Mouse (Mus musculus) midbrain, postnatal 0 days (tissue): ENCODE data around the gene Ahnak. TPM values are rescaled to one million over a fixed set of nuclear protein-coding genes. Genes with fewer than 3 reads are reported as not detected.
"Not testable (repeated sequence)": the region's sequence is repeated elsewhere in the genome, so short reads cannot be mapped to it uniquely, and the experiment has no call there.

ENCODE experiments used
- ATAC-seq: fragments of 200-750 bp; cut with Nextera tagmentation; 2 replicates; pipeline ENCODE4 v1.8.0; 2017; ENCODE audit warnings: moderate number of reproducible peaks, mild to moderate bottlenecking, moderate TSS enrichment, moderate library complexity; ENCODE audit not compliant: low FRiP score
- DNase-seq: peaks from one replicate; pipeline ENCODE4 v3.0.0-alpha.2; 2015; ENCODE audit warnings: low spot score
- H3K27ac ChIP-seq: fragments of 300-500 bp; sonication (generic); 2 replicates; pipeline ENCODE4 v1.5.1; 2014; ENCODE audit warnings: low read depth, mild to moderate bottlenecking, low read length, mixed read lengths
- H3K27me3 ChIP-seq: fragments of 300-500 bp; sonication (generic); 2 replicates; pipeline ENCODE4 v1.6.1; 2014; ENCODE audit warnings: low read length, control low read depth, mixed read lengths; ENCODE audit not compliant: insufficient read depth
- H3K36me3 ChIP-seq: fragments of 300-500 bp; sonication (generic); 2 replicates; pipeline ENCODE4 v1.6.1; 2014; ENCODE audit warnings: low read length, control low read depth, mixed read lengths; ENCODE audit not compliant: insufficient read depth
- H3K4me1 ChIP-seq: fragments of 300-500 bp; sonication (generic); 2 replicates; pipeline ENCODE4 v1.6.1; 2014; ENCODE audit warnings: mild to moderate bottlenecking, control low read depth, antibody characterized with exemption, low read length, mixed read lengths; ENCODE audit not compliant: insufficient read depth
- H3K4me2 ChIP-seq: fragments of 300-500 bp; sonication (generic); 2 replicates; pipeline ENCODE4 v1.6.1; 2014; ENCODE audit warnings: low read depth, mild to moderate bottlenecking, low read length, mixed read lengths; ENCODE audit not compliant: poor library complexity, severe bottlenecking
- H3K4me3 ChIP-seq: fragments of 300-500 bp; sonication (generic); 2 replicates; pipeline ENCODE4 v1.5.1; 2014; ENCODE audit warnings: low read depth, mild to moderate bottlenecking, low read length, moderate library complexity
- H3K9ac ChIP-seq: fragments of 300-500 bp; sonication (generic); replicated peaks from 2 replicates; pipeline ENCODE4 v1.6.1; 2014; ENCODE audit warnings: mild to moderate bottlenecking, low read length, moderate library complexity, mixed read lengths; ENCODE audit not compliant: poor library complexity, severe bottlenecking
- H3K9me3 ChIP-seq: fragments of 300-500 bp; sonication (generic); 2 replicates; pipeline ENCODE4 v1.6.1; 2016; ENCODE audit warnings: low read length, control low read depth
- CTCF ChIP-seq: IDR thresholded peaks from 2 replicates; pipeline ENCODE4 v1.5.1; 2016; ENCODE audit warnings: antibody characterized with exemption, mild to moderate bottlenecking
- WGBS: fragments of 180-500 bp; shearing (Covaris S2); extraction: QIAGEN DNeasy Blood & Tissue Kit; methylation state at CpG from one replicate; pipeline ENCODE4 v1.1.7; 2014; 5-methylcytosine and 5-hydroxymethylcytosine counted together
- polyA plus RNA-seq: library from polyadenylated mRNA; unstranded; fragments of >200 nt; fragmentation: Nextera tagmentation; extraction: Ambion mirVana; gene quantifications from 2 replicates; pipeline ENCODE4 v1.2.1, GENCODE M21; 2015
- total RNA-seq: library from RNA; depleted of rRNA; stranded (reverse); fragments of >200 nt; gene quantifications from 2 replicates; pipeline ENCODE4 v1.2.3, GENCODE M21; 2014

The Ahnak gene
- total and polyA plus RNA-seq, 2 experiments from 2014 or later, result 4.4 to 13.0 TPM

DNA sequence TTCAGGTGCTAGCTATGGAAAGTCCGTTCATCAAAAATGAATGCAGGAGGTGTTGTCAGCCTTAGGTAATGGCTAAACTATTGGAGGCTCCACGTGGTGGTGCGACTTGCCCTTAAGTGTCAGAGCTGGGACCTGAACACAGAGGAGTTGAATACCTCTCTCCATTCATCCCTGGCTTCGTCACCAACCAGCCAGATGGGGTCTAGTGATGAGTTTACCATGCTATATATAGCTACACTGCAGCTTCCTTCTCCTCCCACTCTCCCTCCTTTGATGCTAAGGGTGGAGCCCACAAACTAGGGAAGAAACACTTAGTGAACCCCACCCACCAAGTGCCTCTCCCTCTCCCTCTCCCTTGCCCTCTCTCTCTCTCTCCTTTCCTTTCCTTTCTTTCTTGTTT, 55.2 kb downstream of the Ahnak start:
- WGBS, result 85% methylated on average over 4 of the region's 4 CpGs
- DNase-seq (no peak), ATAC-seq (no peak)
- no peak for TF ChIP-seq CTCF
- no peaks in the 10 kb centered on the region for H3K36me3 ChIP-seq
- H3K27me3 ChIP-seq, result no peaks in the 10 kb centered on the region
- H3K4me2 ChIP-seq, result no peak overlapping the region
- H3K27ac ChIP-seq, result no peak overlapping the region
- no peaks in the 10 kb centered on the region for H3K9me3 ChIP-seq
- no peak overlapping the region for H3K9ac ChIP-seq
- H3K4me3 ChIP-seq, result no peak overlapping the region
- no peaks in the 10 kb centered on the region for H3K4me1 ChIP-seq

DNA sequence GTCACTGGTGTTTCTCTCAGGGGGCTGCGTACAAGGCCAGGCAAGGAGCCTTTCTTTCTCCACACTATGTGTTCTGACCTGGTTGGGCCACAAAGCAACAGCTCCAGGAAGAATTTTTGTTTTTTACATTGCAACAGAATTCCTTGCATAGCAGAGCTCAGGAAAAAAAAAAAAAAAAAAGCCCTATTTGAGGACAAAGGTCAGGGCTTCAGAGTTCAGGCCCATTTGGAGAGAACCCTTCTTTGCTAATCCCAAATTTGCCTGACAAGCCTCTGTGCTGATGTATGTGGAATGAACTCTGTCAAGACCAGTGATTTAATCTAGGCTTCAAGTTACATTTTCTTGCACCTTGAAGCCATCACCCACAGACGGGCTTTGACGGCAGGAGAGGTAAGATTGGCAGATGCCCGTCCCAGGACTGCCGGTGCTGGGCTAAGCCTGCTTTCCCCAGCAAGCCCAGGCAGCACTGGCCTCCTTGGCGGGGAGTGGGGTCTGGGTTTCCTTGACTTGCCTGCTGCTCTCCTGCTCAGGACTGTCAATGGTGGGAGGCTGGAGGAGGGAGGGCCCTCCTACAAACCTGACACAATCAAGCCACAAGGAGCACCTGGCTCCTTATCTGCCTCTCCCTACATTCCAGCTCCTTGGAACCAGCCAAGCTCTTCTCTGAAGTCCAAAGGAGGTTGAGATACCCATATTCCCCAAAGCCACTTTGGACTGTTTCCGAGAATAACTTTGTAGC, 58.3 kb downstream of the Ahnak start:
- no peak overlapping the region for H3K4me2 ChIP-seq
- no peaks in the 10 kb centered on the region for H3K9me3 ChIP-seq
- H3K27ac ChIP-seq, result no peak overlapping the region
- no peaks in the 10 kb centered on the region for H3K27me3 ChIP-seq
- no peak overlapping the region for H3K4me3 ChIP-seq
- no peaks in the 10 kb centered on the region for H3K36me3 ChIP-seq
- H3K4me1 ChIP-seq, result no peaks in the 10 kb centered on the region
- 74% methylated on average over 7 of the region's 7 CpGs for WGBS
- no peak for TF ChIP-seq CTCF
- ATAC-seq, result no peak
- H3K9ac ChIP-seq, result no peak overlapping the region
- no peak for DNase-seq

DNA sequence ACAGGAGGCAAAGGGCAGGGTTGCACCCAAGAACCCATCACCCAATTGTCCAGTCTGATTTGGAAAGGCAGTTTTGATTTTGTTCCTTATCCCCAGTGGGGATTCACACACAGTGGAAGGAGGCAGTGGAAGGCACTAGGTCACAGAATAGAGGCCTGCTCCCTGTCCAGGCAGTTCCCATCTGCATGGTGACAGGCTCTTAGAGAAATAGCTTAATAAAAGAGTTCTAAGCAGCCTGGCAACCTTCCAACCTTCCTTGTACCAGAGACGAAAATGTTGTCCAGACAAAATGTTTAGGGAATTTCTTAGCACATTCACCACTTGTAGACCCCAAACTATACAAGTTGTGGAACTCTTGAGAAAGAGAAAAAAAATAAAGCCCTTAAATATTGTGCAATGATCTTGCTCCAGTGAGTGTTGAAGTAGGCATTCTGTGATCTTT, 58.9 kb downstream of the Ahnak start:
- WGBS, result 26% methylated on average over 1 of the region's 1 CpGs
- Histone ChIP-seq H3K9me3 (no peaks in the 10 kb centered on the region), H3K27ac (no peak overlapping the region), H3K4me2 (no peak overlapping the region), H3K36me3 (no peaks in the 10 kb centered on the region), H3K4me1 (no peaks in the 10 kb centered on the region), H3K9ac (no peak overlapping the region), H3K4me3 (no peak overlapping the region), H3K27me3 (no peaks in the 10 kb centered on the region)
- DNase-seq (peak; percentile 22), ATAC-seq (no peak)
- TF ChIP-seq CTCF, result no peak

GRCm38 (mm10) chr19:9048981-9049687, 60.0 kb downstream of the Ahnak start:
- Histone ChIP-seq H3K4me3 (no peak overlapping the region), H3K9me3 (no peaks in the 10 kb centered on the region), H3K36me3 (no peaks in the 10 kb centered on the region), H3K4me1 (no peaks in the 10 kb centered on the region), H3K4me2 (no peak overlapping the region), H3K9ac (no peak overlapping the region), H3K27me3 (no peaks in the 10 kb centered on the region), H3K27ac (no peak overlapping the region)
- DNase-seq (no peak), ATAC-seq (no peak)
- WGBS, result 87% methylated on average over 4 of the region's 4 CpGs
- no peak for TF ChIP-seq CTCF

DNA sequence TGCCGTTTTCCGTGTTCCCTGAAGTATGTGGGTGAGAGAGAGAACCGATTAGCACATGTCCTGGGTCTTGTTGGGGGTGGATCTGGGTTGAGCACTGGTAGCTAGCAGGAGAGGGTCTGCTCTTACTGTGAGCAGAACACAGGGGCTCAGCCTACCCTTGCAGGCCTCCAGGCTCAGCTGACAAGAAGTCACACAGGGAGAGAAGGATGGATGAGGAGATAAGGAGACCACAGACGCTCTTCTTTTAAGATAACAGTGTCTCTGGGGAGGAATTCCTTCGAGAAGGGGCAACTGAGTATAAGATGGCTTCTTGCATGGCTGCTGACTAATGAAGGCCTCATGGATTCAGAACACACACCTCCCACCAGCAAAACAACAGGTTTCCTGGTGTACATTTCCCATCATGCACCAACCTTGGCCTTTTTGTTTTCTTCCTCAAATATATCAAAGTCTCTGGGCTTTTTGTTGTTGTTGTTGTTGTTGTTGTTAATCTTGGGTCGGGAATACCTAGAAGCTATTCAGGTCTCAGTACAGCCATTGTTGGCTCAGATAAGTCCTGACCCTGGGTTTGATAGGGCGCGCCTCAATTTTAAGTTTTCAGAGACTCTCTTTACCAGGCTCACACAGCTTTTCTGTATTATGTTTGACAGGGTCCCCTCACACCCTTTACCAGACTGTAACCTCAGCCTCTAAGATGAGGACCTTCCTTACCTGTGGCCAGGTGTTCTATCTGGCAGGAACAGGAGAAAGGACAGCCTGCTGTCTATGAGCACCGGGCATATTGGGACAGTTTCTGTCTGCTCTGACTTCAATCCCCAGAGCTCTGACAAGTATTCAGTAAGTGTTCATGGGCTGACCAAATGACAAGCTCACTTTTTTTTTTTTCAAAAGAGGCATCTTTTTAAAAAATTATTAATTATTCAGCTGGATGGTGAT, 61.5 kb downstream of the Ahnak start:
- no peak for ATAC-seq
- TF ChIP-seq CTCF, result no peak
- H3K9me3 ChIP-seq, result no peaks in the 10 kb centered on the region

DNA sequence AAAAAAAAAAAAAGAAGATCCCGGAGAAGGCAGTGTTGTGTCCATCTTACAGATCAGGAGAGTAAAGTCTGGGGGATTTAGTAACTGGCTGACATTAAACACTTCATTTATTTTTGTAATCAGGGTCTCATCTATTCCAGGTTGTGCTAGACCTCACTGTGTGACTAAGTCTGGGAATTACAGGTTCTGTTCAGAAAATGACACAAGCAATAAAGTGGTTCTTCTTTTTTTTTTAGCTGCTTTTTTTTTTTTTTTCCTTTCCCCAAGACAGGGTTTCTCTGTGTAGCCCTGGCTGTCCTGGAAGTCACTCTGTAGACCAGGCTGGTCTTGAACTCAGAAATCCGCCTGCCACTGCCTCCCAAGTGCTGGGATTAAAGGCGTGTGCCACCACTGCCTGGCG, 62.9 kb downstream of the Ahnak start:
- H3K4me1 ChIP-seq, H3K9me3 ChIP-seq, H3K9ac ChIP-seq, H3K27ac ChIP-seq, H3K4me3 ChIP-seq, H3K4me2 ChIP-seq, DNase-seq, H3K36me3 ChIP-seq, H3K27me3 ChIP-seq, ATAC-seq: not testable (repeated sequence)
- WGBS, result 86% methylated on average over 4 of the region's 4 CpGs

More for the DNA sequence above, 61.5 kb downstream of the Ahnak start:
- 83% methylated on average over 9 of the region's 9 CpGs for WGBS
- Histone ChIP-seq H3K27me3 (no peaks in the 10 kb centered on the region), H3K4me1 (no peaks in the 10 kb centered on the region), H3K36me3 (no peaks in the 10 kb centered on the region), H3K4me3 (no peak overlapping the region), H3K9ac (no peak overlapping the region), H3K4me2 (no peak overlapping the region), H3K27ac (no peak overlapping the region)
- no peak for DNase-seq
